Mouse (Mus musculus) stomach, embryonic 16.5 days (tissue): ENCODE measurements around the gene H2afz. TPM values are rescaled to one million over a fixed set of nuclear protein-coding genes. Genes with fewer than 3 reads are reported as not detected.
"Not testable (repeated sequence)": the region's sequence is repeated elsewhere in the genome, so short reads cannot be mapped to it uniquely, and the experiment has no call there.

ENCODE experiments used
- ATAC-seq: fragments of 200-750 bp; cut with Nextera tagmentation; 2 replicates; pipeline ENCODE4 v1.8.0; 2017; ENCODE audit warnings: moderate number of reproducible peaks, moderate TSS enrichment; ENCODE audit not compliant: insufficient read depth, low FRiP score
- H3K27ac ChIP-seq: fragments of 300-500 bp; sonication (generic); 2 replicates; pipeline ENCODE4 v1.5.1; 2014; ENCODE audit warnings: low read length
- H3K27me3 ChIP-seq: fragments of 300-500 bp; sonication (generic); 2 replicates; pipeline ENCODE4 v1.6.1; 2014; ENCODE audit warnings: low read length, control low read depth, mixed read lengths; ENCODE audit not compliant: control insufficient read depth, insufficient read depth
- H3K36me3 ChIP-seq: fragments of 300-500 bp; sonication (generic); 2 replicates; pipeline ENCODE4 v1.6.1; 2014; ENCODE audit warnings: low read length; ENCODE audit not compliant: control insufficient read depth, insufficient read depth
- H3K4me1 ChIP-seq: fragments of 300-500 bp; sonication (generic); 2 replicates; pipeline ENCODE4 v1.6.1; 2014; ENCODE audit warnings: low read length, control low read depth, mixed read lengths; ENCODE audit not compliant: control insufficient read depth, insufficient read depth
- H3K4me2 ChIP-seq: fragments of 300-500 bp; sonication (generic); 2 replicates; pipeline ENCODE4 v1.6.1; 2014; ENCODE audit warnings: low read depth, low read length, mixed read lengths
- H3K4me3 ChIP-seq: fragments of 300-500 bp; sonication (generic); replicated peaks from 2 replicates; pipeline ENCODE4 v1.5.1; 2014; ENCODE audit warnings: mild to moderate bottlenecking, low read length
- H3K9ac ChIP-seq: fragments of 300-500 bp; sonication (generic); 2 replicates; pipeline ENCODE4 v1.6.1; 2014; ENCODE audit warnings: low read length
- H3K9me3 ChIP-seq: fragments of 300-500 bp; sonication (generic); replicated peaks from 2 replicates; pipeline ENCODE4 v1.6.1; 2016; ENCODE audit warnings: low read length, control low read depth; ENCODE audit not compliant: control insufficient read depth
- WGBS: fragments of 180-500 bp; shearing (Covaris S2); extraction: QIAGEN DNeasy Blood & Tissue Kit; methylation state at CpG from one replicate; pipeline ENCODE4 v1.1.7; 2014; 5-methylcytosine and 5-hydroxymethylcytosine counted together
- polyA plus RNA-seq: library from polyadenylated mRNA; unstranded; fragments of >200 nt; fragmentation: Nextera tagmentation; extraction: Ambion mirVana; gene quantifications from 2 replicates; pipeline ENCODE4 v1.2.1, GENCODE M21; 2015

H2afz gene
- polyA plus RNA-seq, 1 experiment from 2014 or later, result 1,340 TPM

DNA sequence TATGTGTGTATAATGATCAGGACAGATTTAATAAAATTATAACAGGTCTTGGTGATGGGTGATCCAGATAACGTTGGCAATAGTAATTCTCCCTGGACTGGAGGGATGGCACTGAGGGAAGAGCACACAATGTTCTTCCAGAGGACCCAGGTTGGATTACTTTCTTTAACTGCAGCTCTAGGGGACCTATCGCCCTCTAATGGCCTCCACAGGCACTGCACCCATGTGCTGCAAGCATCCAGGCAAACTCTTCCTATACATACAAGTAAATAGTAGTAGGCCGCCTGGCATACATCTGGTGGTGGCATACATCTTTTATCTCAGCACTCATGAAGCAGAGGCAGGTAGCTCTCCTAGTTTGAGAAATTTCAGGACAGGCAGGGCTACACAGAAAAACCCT is 30.9 kb downstream of the H2afz start:
- H3K9me3 ChIP-seq, result 0 out of 2 replicates have a peak, but pooled peaks cover 3% of the 10 kb centered on the region
- ATAC-seq, result no peak
- H3K4me3 ChIP-seq, result no peak overlapping the region
- no peaks in the 10 kb centered on the region for H3K4me1 ChIP-seq
- no peak overlapping the region for H3K27ac ChIP-seq
- no peak overlapping the region for H3K4me2 ChIP-seq
- no peaks in the 10 kb centered on the region for H3K27me3 ChIP-seq
- WGBS, result 95% methylated on average over 3 of the region's 3 CpGs
- H3K9ac ChIP-seq, result no peak overlapping the region
- 0 out of 2 replicates have a peak, but pooled peaks cover 4% of the 10 kb centered on the region for H3K36me3 ChIP-seq

- no peaks in the 10 kb centered on the region for H3K27me3 ChIP-seq
- 0 out of 2 replicates have a peak, but pooled peaks cover 3% of the 10 kb centered on the region for H3K9me3 ChIP-seq
- ATAC-seq, result no peak
- H3K36me3 ChIP-seq, result 0 out of 2 replicates have a peak, but pooled peaks cover 4% of the 10 kb centered on the region
- WGBS, result 87% methylated on average over 4 of the region's 4 CpGs
- no peak overlapping the region for H3K4me2 ChIP-seq
- H3K4me3 ChIP-seq, result no peak overlapping the region
- H3K4me1 ChIP-seq, result no peaks in the 10 kb centered on the region
- no peak overlapping the region for H3K27ac ChIP-seq
- no peak overlapping the region for H3K9ac ChIP-seq
Measured at GRCm38 (mm10) chr3:137896386-137896785, 32.1 kb downstream of the H2afz start.

DNA sequence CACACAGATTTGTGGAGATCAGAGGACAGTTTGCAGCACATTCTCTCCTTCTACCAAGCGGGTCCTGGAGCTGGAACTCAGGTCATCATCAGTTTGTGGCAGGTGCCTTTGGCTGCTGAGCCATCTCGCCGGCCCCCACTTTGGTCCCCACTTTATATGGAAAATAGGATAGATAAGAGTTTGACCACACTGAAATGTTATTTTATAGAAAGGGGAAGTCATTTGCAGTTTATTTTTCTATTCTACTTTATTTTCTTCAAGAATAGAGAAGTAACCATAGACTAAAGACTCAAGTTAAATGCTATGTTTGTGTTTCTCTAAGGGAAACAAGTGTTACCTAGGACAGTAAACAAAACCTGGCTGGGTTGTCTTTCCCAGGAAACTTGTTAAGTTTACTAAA is 32.6 kb downstream of the H2afz start:
- WGBS, result 93% methylated on average over 3 of the region's 3 CpGs
- ATAC-seq, result no peak
- H3K4me2 ChIP-seq, result no peak overlapping the region

DNA sequence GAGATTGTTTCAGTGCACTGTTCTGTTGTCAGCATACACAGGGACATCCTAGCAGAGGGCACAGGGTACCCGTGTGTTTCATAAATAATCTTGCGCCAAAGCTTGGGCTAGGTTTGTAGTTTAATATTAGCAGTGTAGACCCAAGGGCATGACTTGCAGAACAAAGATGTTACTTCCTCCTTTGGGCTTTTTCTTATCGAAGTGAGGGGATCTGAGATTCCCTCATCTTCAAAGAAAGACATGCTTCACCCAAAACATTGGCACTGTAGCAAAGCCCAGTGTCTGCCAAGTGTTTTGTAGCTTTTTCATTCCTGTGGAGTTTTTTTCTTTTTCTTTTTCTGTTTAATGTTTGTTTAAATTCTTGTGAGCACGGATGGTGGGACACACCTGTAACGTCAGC is 33.4 kb downstream of the H2afz start:
- WGBS, result 75% methylated on average over 5 of the region's 5 CpGs
- H3K36me3 ChIP-seq, result 0 out of 2 replicates have a peak, but pooled peaks cover 4% of the 10 kb centered on the region
- no peak for ATAC-seq

More for the DNA sequence above, 32.6 kb downstream of the H2afz start:
- H3K9ac ChIP-seq, result no peak overlapping the region
- H3K27ac ChIP-seq, result no peak overlapping the region
- 0 out of 2 replicates have a peak, but pooled peaks cover 3% of the 10 kb centered on the region for H3K9me3 ChIP-seq
- no peak overlapping the region for H3K4me3 ChIP-seq
- H3K4me1 ChIP-seq, result no peaks in the 10 kb centered on the region
- H3K27me3 ChIP-seq, result no peaks in the 10 kb centered on the region
- H3K36me3 ChIP-seq, result 0 out of 2 replicates have a peak, but pooled peaks cover 4% of the 10 kb centered on the region

GRCm38 (mm10) chr3:137900149-137900548 is 35.9 kb downstream of the H2afz start:
- Histone ChIP-seq H3K36me3 (no peaks in the 10 kb centered on the region), H3K27me3 (no peaks in the 10 kb centered on the region), H3K27ac (no peak overlapping the region), H3K9ac (no peak overlapping the region), H3K4me3 (no peak overlapping the region), H3K4me2 (no peak overlapping the region), H3K9me3 (0 out of 2 replicates have a peak, but pooled peaks cover under 1% of the 10 kb centered on the region), H3K4me1 (no peaks in the 10 kb centered on the region)
- 85% methylated on average over 10 of the region's 10 CpGs for WGBS
- ATAC-seq, result no peak

More for the DNA sequence above, 33.4 kb downstream of the H2afz start:
- Histone ChIP-seq H3K4me3 (no peak overlapping the region), H3K9me3 (0 out of 2 replicates have a peak, but pooled peaks cover 3% of the 10 kb centered on the region), H3K9ac (no peak overlapping the region), H3K27ac (no peak overlapping the region), H3K4me2 (no peak overlapping the region), H3K27me3 (no peaks in the 10 kb centered on the region), H3K4me1 (no peaks in the 10 kb centered on the region)

GRCm38 (mm10) chr3:137913093-137913492 is 48.8 kb downstream of the H2afz start:
- Histone ChIP-seq H3K9me3 (no peaks in the 10 kb centered on the region), H3K4me3 (no peak overlapping the region), H3K4me1 (0 out of 2 replicates have a peak, but pooled peaks cover 7% of the 10 kb centered on the region), H3K9ac (no peak overlapping the region), H3K4me2 (no peak overlapping the region), H3K27me3 (no peaks in the 10 kb centered on the region), H3K36me3 (no peaks in the 10 kb centered on the region), H3K27ac (no peak overlapping the region)
- WGBS, result 42% methylated on average over 2 of the region's 2 CpGs
- peak; percentile 87; the same call in 1 of the 2 replicates for ATAC-seq

- ATAC-seq, result not testable (repeated sequence)
Measured at GRCm38 (mm10) chr3:137914567-137914966, 50.3 kb downstream of the H2afz start.

More at GRCm38 (mm10) chr3:137914567-137914966, 50.3 kb downstream of the H2afz start:
- not testable (repeated sequence) for H3K27ac ChIP-seq, H3K9ac ChIP-seq, H3K27me3 ChIP-seq, H3K9me3 ChIP-seq, H3K4me2 ChIP-seq, H3K4me3 ChIP-seq, H3K36me3 ChIP-seq
- WGBS, result no CpG with 5 or more reads among the region's 1 CpGs
- H3K4me1 ChIP-seq, result peaks cover 15% of the 10 kb centered on the region

Other genes with a start within 250 kb of the H2afz start
- gene Ddit4l, start 242.9 kb upstream of the H2afz start, polyA plus RNA-seq, result 6.8 and 8.1 TPM in 2 replicates
- not detected in 2 replicates for gene Gm21962, start 193.0 kb upstream of the H2afz start, polyA plus RNA-seq
- gene Dnajb14, start 3.2 kb downstream of the H2afz start, polyA plus RNA-seq, result 8.0 and 8.4 TPM in 2 replicates
- 113 and 118 TPM in 2 replicates for gene Lamtor3, start 54.0 kb downstream of the H2afz start, polyA plus RNA-seq
- gene Dapp1, start 117.1 kb downstream of the H2afz start, polyA plus RNA-seq, result 17.3 and 18.0 TPM in 2 replicates
- gene 1110002E22Rik, start 200.6 kb downstream of the H2afz start, polyA plus RNA-seq, result 0.09 and 1.4 TPM in 2 replicates
- 0.14 and 0.19 TPM in 2 replicates for gene Gm5105, start 202.9 kb downstream of the H2afz start, polyA plus RNA-seq